Mouse (Mus musculus) regulatory T cell (primary cell): ENCODE results near the gene Gm44502.

Experiments
- in situ Hi-C: fragments of 300-600 bp; cut with MboI, MseI; formaldehyde crosslinking; loops from one replicate; pipeline ENCODE4 v1.15.1; 2025; ENCODE audit warnings: high pct_unique_total_duplicates

Gm44502 gene

GRCm38 (mm10) chr15:89399716-89400115 is 29.8 kb downstream of the Gm44502 start:
- in situ Hi-C loops: no loop called here

- in situ Hi-C loops: no loop called here
These were observed 31.4 kb downstream of the Gm44502 start for GRCm38 (mm10) chr15:89398146-89398545.

DNA sequence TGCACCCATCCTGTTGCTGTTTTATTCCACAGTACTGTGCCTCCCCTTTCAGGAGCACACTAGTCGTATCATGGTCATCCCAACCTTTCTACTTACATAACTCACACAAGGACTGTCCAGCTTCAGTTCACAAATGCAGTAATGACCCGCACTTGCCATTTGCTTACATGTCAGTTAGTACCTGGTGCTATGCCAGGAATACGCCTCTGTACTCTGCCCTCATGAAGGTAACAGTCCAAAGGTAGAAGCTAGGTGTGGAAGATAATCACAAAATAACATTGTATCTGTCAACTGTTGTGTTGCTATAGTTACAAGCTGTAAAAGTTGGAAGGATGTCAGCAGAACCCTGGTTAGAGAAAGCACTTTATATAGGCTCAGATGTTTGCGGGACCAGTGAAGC is 32.6 kb downstream of the Gm44502 start:
- in situ Hi-C loops: no loop called here

GRCm38 (mm10) chr15:89390081-89390480 is 39.4 kb downstream of the Gm44502 start:
- in situ Hi-C loops: no loop called here

GRCm38 (mm10) chr15:89387127-89387526 is 42.4 kb downstream of the Gm44502 start:
- in situ Hi-C loops: no loop called here

GRCm38 (mm10) chr15:89384617-89385016 is 44.9 kb downstream of the Gm44502 start, which contains the start of gene Klhdc7b:
Gene Klhdc7b, plus strand, starts transcription at chr15:89384917.
- in situ Hi-C loops: no loop called here

DNA sequence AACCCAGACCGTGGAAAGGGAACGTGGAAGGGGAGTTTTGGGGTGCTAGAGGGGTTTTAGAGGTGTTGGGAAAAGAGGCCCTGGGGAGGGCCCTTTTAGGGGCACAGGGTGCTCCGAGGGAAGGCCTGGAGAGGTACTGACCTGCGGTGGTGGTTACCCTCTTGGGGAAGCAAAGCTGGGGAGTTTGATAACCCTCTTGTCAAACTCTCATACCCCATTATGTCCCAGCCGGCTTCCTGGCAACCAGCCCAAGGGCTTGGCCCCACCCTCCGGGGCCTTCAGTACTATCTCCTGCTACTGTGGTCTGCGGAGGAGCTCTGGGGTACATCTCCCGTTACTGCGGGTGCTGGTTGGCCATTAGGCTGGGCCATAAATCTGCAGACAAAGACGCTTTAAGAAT is 50.1 kb downstream of the Gm44502 start:
- in situ Hi-C loops: no loop called here

DNA sequence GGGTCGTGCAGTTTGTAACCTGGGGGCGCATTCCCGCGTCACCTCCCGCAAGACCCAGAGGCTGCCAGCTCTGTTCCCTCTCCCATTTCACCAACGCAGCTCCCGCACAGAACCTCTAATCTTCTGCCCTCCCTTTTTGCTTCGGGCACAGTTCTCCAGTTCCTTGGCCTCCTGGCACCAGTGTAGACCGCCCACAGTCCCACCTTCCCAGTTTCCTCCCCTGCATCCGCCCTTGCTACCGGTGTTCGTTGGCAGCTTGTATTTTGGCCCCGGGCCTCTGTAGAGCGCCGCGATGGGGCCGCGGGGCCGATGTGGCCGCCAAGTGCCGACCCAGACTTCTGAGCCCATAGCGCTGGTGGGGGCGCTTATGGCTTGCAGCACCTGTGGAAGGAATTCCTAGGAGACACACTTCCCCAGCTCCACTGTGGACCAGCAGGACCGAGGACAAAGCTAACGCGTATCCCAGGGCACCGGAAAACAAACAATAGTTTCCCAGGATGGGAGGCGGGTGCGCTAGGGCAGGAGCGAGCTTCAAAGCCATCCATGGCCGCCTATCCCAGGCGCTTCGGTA is 50.6 kb downstream of the Gm44502 start, which contains the start of gene Odf3b:
Odf3b (minus strand) TSS at position 452 of the 571 bp plus-strand sequence.
- in situ Hi-C loops: no loop called here

- in situ Hi-C loops: no loop called here
These were observed 51.3 kb downstream of the Gm44502 start for GRCm38 (mm10) chr15:89377938-89378828.

GRCm38 (mm10) chr15:89377362-89377761 is 52.1 kb downstream of the Gm44502 start:
- in situ Hi-C loops: no loop called here

DNA sequence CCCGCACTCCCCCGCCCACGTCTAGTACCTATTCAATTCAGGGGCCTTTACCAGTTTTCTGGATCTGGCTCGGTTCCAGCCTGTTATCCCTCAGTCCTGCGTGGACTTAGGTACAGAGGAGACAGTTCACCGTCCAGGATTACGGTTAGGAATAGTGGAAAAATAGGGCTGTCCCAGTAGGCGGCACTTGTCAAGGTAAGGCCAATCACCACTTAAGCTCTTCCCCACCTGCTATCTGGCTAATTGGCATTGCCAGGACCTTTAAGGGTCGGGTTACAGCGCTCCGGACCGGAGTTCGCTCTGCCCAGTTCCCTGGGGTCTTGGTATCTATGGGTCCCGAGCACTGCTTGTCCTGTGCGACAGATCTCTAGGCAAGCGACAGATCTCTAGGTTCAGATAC is 52.5 kb downstream of the Gm44502 start, which contains the start of gene Tymp:
Tymp (minus strand) TSS at position 83 of the 400 bp plus-strand sequence.
- in situ Hi-C loops: no loop called here

DNA sequence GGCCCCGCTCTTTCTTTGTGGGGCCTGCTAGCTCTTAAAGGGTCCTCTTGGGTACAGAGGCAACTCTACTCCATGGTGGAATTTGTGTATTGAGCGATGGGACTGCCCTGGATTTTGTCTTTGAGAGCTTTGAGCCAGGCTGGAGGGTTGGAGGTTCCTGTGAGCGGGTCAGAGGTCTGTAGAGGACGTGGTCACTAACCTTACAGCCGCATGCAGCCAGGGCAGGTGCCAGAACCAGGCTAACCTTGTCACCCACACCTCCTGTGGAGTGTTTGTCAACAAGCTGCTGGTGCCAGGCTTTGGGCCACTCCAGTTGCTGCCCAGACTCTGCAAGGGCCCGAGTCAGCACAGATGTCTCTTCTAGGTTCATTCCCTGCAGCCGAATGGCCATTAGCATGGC is 53.5 kb downstream of the Gm44502 start:
- in situ Hi-C loops: no loop called here

DNA sequence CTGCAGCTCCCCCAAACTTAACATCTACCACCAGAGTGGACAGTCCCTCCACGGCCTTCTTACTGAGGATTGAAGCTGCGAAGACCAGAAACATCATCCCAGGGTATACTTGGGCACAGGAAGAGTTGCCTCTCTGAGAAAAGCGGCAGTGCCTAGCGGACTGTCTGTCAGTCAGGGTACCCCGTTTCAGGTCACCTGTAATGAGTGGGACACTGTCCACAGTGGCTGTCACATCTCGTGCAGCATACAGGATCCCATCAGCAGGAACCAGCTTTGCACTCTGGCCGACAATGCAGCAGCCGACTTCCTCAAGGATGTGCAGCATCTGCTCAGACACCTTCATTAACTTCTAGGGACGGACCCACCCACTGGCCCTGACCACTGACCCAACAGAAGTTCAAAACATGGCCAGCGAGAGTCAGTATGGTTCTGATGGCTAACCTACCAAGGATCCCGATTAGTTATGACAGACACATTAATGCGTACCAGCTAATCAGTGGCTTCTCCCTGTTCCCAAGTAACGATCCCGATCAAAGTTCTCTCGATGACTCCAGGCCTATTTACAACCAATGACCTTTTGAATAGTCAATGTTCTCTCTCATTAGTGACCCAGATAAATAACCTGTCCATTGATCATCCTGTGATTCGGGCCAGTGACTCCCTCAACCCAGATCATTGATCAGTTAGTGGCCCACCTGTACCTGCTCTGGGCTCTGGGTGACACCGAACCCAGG is 54.5 kb downstream of the Gm44502 start:
- in situ Hi-C loops: no loop called here

DNA sequence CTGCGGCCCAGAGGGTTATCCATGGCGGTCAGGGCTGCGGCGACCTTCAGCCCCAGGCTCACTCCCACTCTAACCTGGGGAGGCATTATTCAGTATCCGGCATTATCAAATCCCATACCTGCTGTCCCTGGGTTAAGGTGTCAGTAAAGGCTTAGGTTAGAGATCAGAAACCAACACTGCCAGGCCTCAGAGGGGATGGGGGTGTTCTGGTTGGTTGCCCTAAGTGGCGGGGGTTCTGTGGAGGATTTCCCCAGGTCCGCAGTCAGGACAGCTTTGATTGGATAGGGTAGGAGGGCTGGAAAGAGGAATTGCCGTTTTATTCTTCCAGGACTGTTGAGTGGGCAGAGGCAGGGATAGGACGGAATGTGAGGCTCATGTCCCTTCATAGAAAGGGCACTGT is 55.2 kb downstream of the Gm44502 start:
- in situ Hi-C loops: no loop called here

DNA sequence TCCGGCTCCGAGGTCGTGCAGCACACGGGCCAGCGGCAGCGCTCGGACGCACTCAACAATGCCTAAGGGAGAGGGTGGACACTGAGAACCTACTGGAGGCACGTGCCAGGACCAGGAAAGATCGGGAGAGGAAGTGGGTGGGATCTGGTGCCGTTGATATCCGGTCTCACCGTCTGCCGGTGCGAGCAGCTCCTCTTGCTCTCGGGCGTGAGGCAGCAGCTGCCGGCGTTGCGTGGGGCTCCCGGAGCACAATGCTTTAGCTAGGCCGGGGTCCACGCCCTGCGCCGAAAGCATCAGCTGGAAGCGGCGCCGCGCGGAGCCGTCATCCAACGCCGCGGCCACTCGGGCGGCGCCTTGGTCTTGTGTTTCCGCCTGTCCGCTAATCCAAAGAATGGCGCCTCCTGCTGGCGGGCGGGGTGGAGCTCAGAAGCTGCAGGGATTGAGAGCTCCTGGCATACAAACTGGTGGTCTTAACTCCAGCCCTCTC is 55.7 kb downstream of the Gm44502 start, which contains the start of gene Sco2:
Sco2 (minus strand) TSS at position 85 of the 487 bp plus-strand sequence.
- in situ Hi-C loops: no loop called here

GRCm38 (mm10) chr15:89373027-89373761 is 56.3 kb downstream of the Gm44502 start:
- in situ Hi-C loops: no loop called here

DNA sequence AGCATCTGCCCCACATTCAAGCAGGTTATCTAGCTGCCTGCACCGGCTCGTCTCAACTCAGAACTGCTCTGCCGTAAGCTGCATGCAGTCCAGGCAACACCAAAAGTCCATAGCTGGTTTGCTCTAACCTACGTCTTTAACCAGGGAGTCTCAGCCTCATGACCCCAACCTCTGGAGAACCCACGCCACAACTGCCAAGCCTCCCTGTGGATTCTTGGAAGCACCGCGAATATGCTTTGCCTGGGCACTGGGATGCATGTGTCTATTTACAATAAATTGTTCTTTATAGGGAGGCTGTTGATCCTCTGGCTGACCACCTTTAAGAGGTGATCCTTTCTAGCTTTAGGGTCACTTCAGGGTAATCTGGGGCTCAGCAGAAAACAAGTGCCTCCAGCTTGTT is 57.0 kb downstream of the Gm44502 start:
- in situ Hi-C loops: no loop called here

GRCm38 (mm10) chr15:89372068-89372467 is 57.4 kb downstream of the Gm44502 start:
- in situ Hi-C loops: no loop called here
